Mouse (Mus musculus): ENCODE measurements around the gene Camk1d.

Camk1d gene

DNA sequence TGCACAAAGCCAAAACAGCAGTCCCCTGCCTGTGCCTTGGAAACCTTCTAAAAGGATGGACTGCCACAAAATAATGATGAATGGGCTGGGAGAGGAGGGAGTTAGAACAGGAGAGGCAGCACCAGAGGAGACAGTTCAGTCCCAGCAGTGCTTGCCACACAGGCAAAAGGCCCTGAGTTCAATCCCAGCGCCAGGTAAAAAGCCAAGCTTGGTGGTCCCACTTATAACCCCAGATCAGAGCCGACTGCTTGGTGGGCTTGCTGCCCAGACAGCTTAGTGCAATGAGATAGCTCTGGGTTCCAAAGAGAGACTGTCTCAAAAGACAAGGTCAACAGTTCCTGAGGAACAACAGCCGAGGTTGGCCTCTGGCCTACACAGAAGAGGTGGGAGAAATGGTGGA is 58.0 kb downstream of the Camk1d start:
- DNase-seq, result no peak

DNA sequence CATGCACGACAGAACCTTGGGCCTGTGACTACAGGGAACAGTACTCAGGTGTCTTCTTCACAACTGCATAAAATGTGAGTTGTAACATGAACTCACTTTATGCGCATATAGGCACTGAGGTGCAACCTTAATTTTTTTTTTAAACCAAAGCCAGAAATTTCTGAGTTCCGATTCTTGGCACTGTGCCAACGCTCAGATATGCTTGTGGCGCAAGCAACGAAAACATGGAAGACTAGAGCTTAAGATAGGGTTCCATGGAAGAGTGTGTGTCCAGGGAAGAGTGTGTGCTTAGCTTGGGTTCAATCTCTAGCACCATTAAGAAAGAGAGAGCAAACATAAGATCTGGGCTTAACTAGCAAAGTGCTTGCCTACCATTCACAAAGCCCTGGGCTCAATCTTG is 62.2 kb downstream of the Camk1d start:
- peak; percentile 34 for DNase-seq

DNA sequence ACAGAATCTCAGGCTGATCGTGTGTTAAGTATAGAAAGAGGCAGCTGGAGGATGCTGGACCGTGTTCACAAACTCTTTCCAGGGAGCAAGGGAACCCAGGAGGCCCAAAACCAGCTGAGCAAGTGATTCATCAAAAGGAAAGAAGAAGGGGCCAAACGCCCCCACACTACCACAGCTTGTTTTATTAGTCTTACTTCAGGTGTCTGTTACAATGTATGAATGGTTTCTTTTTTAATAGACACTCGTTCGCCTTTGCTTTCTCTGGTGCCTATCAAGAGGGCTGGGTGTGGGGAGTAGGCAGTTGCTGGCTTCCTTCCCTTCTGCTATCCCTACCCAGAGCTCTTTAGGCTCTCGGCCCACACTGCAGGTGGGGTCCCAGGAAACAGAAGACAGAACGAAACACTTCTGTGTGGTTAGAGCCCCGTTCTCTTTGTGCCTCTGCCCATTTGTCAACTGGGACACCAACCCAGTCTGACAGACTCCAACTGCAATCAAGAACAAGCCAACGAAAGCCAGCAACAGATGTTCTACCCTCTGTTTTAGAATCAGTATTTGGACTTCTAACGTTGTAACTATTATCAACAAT is 62.9 kb downstream of the Camk1d start:
- no peak for DNase-seq

DNA sequence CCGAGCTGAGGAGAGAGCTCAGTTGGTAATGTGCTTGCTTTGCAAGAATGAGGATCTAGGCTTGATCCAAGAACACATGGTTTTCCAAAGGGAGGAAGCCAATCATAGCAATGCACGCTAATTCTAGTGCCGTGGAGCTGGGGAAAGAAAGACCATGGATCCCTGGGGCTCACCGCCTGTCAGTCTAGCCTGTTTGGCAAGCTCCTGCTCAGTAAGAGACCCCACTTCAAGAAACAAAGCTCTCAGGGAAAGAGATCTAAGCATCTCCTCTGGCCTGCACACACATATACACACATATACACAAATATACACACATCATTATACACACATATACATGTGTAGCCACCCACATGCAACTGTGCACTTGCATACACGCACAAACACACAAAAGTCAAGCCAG is 65.1 kb downstream of the Camk1d start:
- no peak for DNase-seq

DNA sequence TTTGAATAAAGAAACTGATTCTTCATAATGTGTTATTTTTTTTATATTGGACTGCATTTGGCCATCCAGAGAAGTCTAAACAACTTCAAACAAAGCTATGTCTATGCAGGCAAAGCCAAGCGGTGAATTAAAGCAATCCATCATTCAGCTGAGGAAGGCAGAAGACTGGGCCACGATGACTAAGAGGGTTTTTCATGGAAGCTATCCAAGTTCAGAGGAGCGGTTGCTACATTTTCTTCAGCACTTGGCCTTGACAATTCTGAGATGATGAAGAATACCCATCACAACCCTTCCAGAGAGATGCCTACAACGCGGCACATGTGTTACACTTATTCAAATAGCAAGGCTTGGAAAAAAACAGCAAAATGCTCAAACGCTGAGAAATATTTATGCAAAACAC is 65.6 kb downstream of the Camk1d start:
- DNase-seq, result no peak

DNA sequence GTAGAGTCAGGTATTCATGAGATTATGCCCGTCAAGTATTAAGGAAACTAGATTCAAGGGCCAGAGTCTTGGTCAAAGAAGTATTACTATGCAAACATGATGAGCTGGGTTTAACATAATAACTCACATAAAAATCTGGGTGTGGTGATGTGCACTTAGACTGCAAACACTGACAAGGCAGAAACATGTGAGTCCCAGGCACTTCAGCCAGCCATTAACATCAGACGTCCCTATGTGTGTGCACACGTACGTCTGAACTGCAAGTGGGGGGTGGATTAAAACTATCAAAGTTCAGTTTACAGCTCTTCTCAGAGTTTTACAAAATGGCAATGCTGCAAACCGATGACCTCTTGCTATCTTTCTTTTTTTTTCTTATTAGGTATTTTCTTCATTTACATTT is 68.0 kb downstream of the Camk1d start:
- DNase-seq, result no peak

DNA sequence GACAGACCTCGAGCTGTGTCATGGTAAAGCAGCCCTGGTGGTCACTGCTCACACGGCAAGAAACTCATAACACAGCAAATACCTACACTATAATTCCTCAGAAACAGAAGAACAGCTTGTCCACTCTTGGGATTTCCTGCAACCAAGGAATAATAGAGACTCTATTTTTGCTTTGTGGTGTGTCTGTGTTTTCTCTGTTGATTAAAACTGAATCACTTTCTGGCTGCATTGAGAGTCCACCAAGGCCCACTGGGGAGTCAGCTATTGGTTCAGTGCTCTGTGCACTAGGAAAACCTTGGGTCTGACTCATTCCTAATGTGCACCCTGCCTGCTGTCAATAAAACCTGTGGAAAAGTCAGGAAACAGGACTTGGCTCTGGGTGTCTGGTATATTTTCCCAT is 68.7 kb downstream of the Camk1d start:
- no peak for DNase-seq

DNA sequence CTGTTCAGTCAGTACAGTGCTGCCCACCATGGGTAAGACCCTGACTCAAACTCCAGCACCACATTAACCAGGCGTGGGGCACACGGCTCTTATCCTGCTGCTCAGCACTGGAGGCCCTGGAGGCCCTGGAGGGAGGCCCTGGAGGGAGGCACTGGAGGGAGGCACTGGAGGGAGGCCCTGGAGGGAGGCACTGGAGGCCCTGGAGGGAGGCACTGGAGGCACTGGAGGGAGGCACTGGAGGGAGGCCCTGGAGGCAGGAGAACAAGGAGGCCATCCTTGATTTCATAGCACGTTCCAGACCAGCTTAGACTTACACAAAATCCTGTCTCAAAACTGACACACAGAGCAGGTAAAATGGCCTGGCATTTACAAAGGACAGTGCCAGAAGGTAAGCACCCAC is 70.4 kb downstream of the Camk1d start:
- DNase-seq, result no peak

DNA sequence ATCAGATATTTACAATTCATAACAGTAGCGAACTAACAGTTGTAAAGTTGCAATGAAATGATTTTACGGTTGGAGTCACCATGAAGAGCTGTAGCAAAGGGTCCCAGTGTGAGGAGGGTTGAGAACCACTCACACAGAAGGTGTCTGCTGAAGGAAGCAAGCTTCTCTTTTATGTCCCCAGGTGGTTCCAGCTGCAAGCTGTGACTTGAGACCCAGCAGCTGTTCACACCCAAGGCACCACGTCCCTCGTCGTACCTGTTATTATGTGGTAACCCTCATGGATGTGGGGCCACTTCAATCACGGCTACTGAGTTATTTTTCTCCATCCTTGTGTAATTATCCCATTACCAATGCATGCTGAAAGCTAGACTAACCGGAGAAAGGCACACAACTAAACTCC is 71.1 kb downstream of the Camk1d start:
- DNase-seq, result no peak

DNA sequence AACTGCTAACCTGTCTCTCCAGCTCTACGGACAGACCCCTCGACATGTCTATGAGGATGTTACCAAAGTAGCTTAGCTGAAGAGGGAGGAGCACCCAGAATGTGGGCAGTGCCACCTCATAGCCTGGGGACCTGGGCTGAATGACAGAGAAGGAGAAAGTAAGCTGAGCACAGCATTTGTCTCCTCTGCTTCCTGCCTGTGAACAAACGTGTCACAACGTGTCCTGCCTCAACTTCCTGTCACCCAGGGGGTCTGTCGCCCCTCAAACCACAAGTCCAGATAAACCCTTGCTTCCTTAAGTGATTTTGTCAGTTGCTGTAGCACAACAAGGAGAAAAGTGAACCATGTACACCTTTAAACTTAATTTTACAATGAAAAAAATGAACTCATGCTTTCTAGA is 71.7 kb downstream of the Camk1d start:
- no peak for DNase-seq

DNA sequence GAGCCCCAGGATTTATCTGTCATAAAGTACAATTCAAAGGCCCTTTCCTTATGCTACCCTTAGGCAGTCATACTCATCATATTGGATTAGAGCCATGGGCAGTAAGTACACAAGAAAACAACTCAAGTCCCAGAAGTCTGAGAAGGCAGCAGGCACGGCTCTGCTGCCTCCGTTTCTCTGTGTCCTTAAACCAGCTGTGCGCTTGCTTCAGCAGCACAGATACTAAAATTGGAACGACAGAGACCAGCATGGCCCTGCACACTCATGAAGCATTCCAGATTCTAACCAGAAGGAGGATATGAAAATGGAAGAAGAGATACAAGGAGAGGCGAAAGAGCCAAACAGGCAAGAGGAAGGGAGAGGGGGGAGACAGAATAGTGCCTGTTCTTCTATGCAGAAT is 72.6 kb downstream of the Camk1d start:
- DNase-seq, result no peak

DNA sequence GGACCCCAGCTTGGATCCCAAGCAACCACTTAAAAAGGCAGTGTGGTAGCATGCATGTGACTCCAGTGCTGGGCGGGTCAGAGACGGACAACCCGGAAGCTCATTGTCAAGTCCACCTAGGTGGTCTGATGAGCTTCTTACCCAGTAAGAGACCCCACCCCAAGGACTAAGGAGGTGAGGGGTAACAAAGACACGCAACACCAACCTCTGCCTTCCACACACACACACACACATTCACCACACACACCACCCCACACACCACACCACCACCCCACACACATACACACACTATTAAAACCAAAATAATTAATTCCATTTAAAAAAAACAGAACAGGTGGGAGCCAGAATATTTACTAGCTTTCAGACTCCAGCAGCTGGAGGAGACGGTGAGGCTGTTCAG is 73.7 kb downstream of the Camk1d start:
- no peak for DNase-seq

DNA sequence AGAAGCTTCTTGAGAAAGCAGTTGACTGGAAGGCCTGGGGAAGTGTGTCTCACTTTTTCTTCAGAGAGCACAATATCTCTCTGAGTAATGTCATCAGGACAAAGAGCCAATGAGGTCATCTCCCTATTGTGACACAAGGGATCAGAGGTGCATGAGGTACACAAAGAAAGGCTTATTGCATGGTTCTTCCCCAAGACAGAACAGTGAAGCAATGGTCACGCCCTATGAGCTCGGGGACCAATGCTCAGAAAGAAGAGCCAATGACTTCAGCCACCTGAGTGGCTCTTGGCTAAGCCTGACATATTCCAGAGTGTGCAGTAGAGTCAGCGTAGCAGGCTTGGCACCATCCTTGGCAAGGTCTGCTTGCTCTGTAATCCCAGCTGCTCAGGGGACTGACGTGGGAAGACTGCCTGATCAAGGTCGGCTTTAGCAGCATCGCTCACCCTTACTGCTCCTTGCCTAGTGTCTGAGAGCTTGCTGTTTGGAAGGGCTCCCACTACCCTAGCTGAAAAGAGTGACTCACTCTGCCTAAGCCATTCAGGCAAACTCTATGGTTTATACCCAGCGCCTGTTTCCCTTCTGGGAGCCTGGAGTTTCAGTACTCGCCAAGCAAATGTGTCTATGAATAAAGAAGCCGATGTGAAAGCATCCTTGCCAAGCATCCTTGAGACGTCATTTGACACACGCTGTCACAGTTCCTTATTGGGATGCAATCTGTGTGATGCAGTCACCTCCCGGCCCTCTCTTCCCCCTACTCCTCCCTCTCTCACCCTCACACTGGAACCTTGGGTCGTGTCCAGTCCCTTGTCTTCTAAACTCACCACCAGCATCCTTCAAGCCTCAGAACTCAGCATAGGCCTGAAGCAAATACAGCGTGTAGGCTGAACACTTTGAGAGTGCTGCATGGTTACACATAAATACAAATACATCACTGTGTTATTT is 77.2 kb downstream of the Camk1d start:
- DNase-seq, result peak; percentile 23

DNA sequence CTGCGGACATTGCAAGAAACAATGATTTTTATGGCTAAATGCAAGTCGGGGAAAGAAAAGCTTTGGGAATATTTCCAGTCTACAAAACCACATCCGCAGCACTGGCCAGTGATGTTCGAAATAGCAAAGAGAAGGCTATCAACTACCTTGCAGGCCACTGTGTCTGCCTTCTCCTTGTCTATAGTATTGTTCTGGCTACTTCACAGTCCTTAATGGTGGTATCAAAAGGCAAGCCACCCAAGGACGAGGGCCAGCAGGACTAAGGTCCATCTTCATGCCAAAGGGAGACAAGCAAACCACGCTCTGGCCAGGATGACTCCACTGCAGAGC is 82.0 kb downstream of the Camk1d start:
- DNase-seq, result no peak

DNA sequence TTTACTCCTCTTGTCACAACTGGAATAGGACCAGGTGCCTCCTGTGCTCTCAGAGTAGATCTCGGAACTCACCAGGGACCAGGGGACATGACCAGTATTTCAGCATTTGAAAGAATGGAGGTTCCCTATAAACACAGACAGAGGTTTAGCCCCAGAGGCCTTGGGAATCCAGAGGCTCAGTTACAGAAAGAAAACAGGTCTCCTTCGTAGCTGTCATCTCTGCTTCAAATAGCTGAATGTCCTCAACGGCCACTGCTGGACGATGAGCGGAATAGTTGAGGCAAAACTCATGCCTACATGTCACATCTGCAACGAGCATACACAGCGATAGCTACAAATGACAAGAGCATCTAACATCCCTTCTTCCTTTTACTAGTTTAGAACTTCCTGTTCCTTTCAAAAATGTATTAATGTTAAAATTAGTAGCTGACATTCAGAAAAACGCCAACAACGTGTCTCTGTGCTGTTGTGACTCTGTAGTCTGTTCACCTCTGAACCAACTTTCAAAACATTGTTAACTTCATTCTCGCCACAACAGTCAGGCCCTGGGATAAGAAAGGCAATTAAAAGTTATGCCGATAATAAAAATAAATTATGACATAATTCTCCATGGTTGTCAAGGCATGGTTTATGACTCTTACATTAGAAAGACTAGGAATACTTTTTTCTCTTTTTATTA is 82.5 kb downstream of the Camk1d start:
- no peak for DNase-seq

DNA sequence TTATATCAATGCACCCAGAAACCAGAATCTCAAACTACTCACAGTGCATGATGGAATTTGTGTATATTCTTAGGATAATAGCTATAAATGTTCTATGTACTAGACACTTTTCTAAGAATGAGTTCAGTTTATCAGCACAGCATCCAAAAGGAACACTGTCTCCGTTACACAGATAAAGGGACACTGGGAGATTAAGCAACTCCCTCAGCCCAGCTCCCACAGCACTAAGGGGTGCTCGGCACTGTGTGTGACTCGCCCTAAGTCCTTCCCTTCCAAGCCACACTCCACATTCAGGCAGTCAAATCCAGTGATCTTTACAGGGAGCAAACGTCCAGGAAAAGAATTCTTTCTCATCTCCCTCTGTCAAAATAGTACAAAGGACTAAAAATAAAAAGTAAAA is 83.6 kb downstream of the Camk1d start:
- no peak for DNase-seq

DNA sequence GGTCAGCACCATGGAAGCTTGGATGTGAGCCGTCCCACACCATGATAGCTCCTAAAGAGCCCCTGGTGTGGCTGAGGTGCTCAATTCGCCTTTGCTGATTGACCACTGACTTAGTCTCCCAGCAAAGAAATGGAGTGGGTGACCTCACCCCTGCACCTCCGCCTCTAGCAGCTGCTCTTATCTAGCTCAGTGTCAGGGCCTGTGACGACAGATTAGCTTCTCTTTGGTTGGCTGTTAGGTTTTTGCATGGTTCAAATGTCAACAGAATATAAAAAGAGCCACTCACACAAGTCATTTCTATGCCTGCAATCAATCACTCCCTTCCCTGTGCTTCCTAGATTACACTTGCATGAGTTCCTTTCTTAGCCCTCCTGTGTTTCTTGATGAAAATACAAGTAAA is 89.9 kb downstream of the Camk1d start:
- no peak for DNase-seq

DNA sequence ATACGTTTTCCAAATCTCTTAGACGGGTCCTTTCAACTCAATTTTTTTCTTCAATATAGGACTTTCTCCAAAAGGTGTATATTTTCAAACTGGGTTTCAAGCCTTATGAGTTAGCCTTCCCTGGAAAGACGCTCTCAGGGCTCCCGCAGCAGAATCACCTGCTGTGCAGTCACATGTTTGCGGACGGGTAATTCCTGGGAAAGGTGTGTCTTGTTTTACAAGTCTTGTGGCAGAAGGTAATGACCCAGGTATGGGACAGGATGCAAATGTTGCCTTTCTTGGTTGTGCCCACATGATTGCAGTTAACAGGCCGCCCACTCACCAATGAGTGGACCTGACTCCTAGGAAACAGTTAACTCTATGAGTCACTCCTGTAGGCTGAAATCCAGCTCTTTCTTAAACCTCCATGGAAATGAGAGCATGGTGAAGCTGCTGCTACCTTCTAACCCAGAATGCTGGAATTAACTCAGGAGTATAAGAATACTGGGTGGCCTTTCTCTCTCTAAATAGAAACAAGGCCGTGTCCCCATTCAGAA is 95.9 kb downstream of the Camk1d start:
- no peak for DNase-seq

DNA sequence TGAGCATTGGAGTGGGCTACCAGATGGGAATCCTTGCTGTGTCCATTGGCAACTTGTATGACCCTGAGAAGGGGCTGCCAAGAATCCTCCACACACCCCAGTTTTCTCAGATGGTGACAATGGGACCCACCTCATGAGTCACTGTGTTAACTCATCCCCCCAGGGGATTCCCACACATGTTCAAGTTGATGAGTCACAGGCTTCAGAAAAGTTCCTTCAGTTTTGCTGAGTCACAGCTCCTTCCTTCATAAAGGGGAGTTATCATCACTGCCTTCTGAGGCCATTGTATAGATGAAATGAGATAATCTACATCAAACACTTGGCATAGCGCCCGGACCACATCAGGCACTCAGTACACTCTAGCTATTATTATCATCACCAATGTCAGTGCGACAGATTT is 99.4 kb downstream of the Camk1d start:
- DNase-seq, result peak; percentile 59

DNA sequence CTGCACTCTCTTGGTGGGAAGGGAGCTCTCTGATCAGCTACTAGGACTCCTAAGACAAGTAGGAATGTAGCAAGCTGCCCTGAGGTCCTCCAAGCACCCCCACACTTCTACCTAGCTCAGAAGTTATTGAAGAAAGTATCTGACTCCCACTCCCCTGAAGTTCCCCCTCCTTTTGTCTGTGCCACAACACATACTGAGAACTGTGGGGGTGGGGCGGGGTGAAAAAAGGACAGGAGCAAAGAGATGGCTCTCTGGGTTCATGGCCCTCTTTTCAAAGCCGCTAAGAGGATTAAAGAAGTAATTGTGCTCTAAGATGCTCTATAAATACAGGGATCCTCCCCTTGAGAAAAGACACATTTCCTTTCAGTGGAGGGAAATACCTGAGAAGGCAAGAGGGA is 100.0 kb downstream of the Camk1d start:
- no peak for DNase-seq

DNA sequence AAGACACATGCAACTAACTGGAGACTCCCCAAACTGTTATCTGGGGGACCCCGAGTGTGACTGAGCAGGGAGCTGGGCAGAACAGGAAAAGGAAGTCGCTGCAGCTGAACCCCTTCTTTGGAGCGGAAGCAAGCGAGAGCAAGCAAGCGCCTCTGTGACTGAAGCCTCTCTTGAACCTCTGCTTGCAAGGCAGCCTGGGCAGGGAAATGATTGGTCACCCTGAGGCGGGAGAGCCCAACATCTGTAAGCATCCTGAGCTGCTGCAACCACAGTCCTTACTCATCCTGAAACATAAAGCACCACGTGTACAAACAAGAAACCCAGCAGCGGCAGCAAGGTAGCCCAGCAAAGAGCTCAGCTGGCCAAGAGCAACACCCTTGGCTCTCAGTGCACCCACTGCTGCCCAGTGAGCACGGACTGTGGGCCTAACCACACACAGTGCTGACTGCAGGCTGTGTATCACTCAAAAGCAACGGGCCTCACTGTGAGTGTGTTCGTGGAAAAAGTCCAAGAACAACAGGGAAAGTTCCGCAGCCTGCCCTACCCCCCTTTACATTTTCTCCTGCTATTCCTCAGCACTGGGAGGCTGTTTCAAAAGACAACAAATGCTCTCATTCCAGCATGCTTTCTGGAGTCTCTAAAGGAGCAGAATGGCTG is 100.5 kb downstream of the Camk1d start:
- DNase-seq, result no peak

DNA sequence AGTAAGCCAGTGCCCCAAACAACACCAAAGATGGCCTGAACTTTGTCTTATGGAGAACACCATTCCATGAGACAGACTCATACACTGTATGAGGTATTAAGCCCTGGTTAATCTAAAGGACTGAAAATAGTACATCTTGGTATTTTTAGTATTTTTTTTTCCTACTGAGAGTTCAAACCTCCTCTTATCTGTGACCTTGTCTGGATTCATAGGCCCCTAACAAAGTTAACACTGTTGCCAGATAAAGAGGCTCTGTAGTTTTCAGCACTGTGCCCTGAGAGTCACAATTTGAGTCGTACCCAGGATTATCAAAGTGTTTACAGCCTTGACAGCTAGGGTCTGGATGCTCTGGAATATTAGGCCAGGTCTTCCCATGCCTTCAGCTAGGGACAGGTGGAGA is 102.7 kb downstream of the Camk1d start:
- DNase-seq, result no peak

DNA sequence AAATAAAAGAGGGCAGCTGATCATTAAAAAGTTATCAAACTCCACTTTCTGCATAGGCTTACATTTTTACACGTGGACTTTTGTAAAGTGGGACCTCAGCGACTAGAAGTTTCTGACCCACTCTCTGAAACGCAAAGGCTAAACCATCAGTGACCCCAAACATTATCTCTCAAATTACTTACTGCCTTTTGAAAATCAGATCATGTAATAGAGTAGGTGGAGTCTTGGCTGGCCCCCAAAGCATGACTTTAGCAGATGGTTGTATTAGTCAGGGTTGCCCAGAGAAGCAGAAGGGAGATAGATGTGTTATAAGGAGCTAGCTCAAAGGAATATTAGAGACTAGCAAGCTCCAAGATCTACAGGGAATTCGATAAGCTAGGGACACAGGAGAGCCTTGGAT is 103.8 kb downstream of the Camk1d start:
- no peak for DNase-seq

Data from right cerebral cortex, postnatal 14 days (tissue).